Mouse (Mus musculus) limb, embryonic 14.5 days (tissue): ENCODE measurements at regions not wholly inside any gene's neighbourhood (a gene's known extent, or its start where the extent isn't known, plus 50 kb on each side); places are given as distances from the start of the nearest gene placed in this dataset.

Experiments used
- ATAC-seq: fragments of 200-750 bp; cut with Nextera tagmentation; 2 replicates; pipeline ENCODE4 v1.8.0; 2017; ENCODE audit warnings: low read depth, moderate number of reproducible peaks, moderate TSS enrichment; ENCODE audit not compliant: low FRiP score
- DNase-seq: peaks from one replicate; pipeline ENCODE4 v3.0.0-alpha.2; 2015; ENCODE audit warnings: low spot score
- H3K27ac ChIP-seq: fragments of 300-500 bp; sonication (generic); replicated peaks from 2 replicates; pipeline ENCODE4 v1.5.1; 2014; ENCODE audit warnings: low read depth, mild to moderate bottlenecking, low read length, moderate library complexity, mixed read lengths
- H3K27me3 ChIP-seq: fragments of 300-500 bp; sonication (generic); 2 replicates; pipeline ENCODE4 v1.6.1; 2014; ENCODE audit warnings: low read length, mixed read lengths; ENCODE audit not compliant: control insufficient read depth, insufficient read depth
- H3K36me3 ChIP-seq: fragments of 300-500 bp; sonication (generic); 2 replicates; pipeline ENCODE4 v1.6.1; 2014; ENCODE audit warnings: mild to moderate bottlenecking, low read length, moderate library complexity, mixed read lengths; ENCODE audit not compliant: control insufficient read depth, insufficient read depth
- H3K4me1 ChIP-seq: fragments of 300-500 bp; sonication (generic); 2 replicates; pipeline ENCODE4 v1.6.1; 2014; ENCODE audit warnings: antibody characterized with exemption, low read length, mixed read lengths; ENCODE audit not compliant: control insufficient read depth, insufficient read depth
- H3K4me2 ChIP-seq: fragments of 300-500 bp; sonication (generic); replicated peaks from 2 replicates; pipeline ENCODE4 v1.6.1; 2014; ENCODE audit warnings: low read depth, mild to moderate bottlenecking, low read length, moderate library complexity; ENCODE audit not compliant: severe bottlenecking
- H3K4me3 ChIP-seq: fragments of 300-500 bp; sonication (generic); replicated peaks from 2 replicates; pipeline ENCODE4 v1.5.1; 2014; ENCODE audit warnings: low read length
- H3K9ac ChIP-seq: fragments of 300-500 bp; sonication (generic); 2 replicates; pipeline ENCODE4 v1.6.1; 2014; ENCODE audit warnings: mild to moderate bottlenecking, low read depth, low read length, moderate library complexity; ENCODE audit not compliant: severe bottlenecking
- H3K9me3 ChIP-seq: fragments of 300-500 bp; sonication (generic); 2 replicates; pipeline ENCODE4 v1.6.1; 2016; ENCODE audit warnings: low read length; ENCODE audit not compliant: control insufficient read depth
- POLR2A ChIP-seq: fragments of 200-500 bp; IDR thresholded peaks from 2 replicates; pipeline ENCODE4 v1.8.0; 2012; ENCODE audit warnings: inconsistent platforms, mild to moderate bottlenecking, moderate library complexity, borderline replicate concordance; ENCODE audit not compliant: insufficient read depth, insufficient read length; ENCODE audit errors: extremely low read depth
- WGBS: fragments of 180-500 bp; shearing (Covaris S2); extraction: QIAGEN DNeasy Blood & Tissue Kit; methylation state at CpG from one replicate; pipeline ENCODE4 v1.1.7; 2014; 5-methylcytosine and 5-hydroxymethylcytosine counted together

- no peaks in the 10 kb centered on the region for H3K9me3 ChIP-seq
- ATAC-seq, result no peak
- peaks cover 26% of the 10 kb centered on the region for H3K4me1 ChIP-seq
- H3K4me3 ChIP-seq, result no peak overlapping the region
- no peaks in the 10 kb centered on the region for H3K36me3 ChIP-seq
- H3K4me2 ChIP-seq, result no peak overlapping the region
- no peak overlapping the region for H3K27ac ChIP-seq
- H3K9ac ChIP-seq, result no peak overlapping the region
- WGBS, result 29% methylated on average over 4 of the region's 4 CpGs
- H3K27me3 ChIP-seq, result no peaks in the 10 kb centered on the region
- TF ChIP-seq POLR2A, result no peak
- DNase-seq, result no peak
These were observed 150.7 kb downstream of the Psat1 start for GRCm38 (mm10) chr19:15796466-15796865.

GRCm38 (mm10) chr19:15791942-15792341 lies 155.2 kb downstream of the Psat1 start:
- 0 out of 2 replicates have a peak, but pooled peaks cover 4% of the 10 kb centered on the region for H3K27me3 ChIP-seq
- H3K4me2 ChIP-seq, result no peak overlapping the region; the same call in 1 of the 2 replicates
- H3K36me3 ChIP-seq, result no peaks in the 10 kb centered on the region
- peaks cover 16% of the 10 kb centered on the region for H3K4me1 ChIP-seq
- no peak for DNase-seq
- no peak overlapping the region for H3K27ac ChIP-seq
- ATAC-seq, result no peak
- H3K9me3 ChIP-seq, result no peaks in the 10 kb centered on the region
- H3K4me3 ChIP-seq, result no peak overlapping the region
- WGBS, result 23% methylated on average over 4 of the region's 4 CpGs
- no peak for TF ChIP-seq POLR2A
- H3K9ac ChIP-seq, result no peak overlapping the region

GRCm38 (mm10) chr19:15791264-15791913 lies 155.7 kb downstream of the Psat1 start:
- ATAC-seq, result no peak
- no peak for DNase-seq
- H3K36me3 ChIP-seq, result no peaks in the 10 kb centered on the region
- no peak overlapping the region for H3K9ac ChIP-seq
- 0 out of 2 replicates have a peak, but pooled peaks cover 4% of the 10 kb centered on the region for H3K27me3 ChIP-seq
- H3K4me1 ChIP-seq, result peaks cover 12% of the 10 kb centered on the region
- no peak overlapping the region for H3K27ac ChIP-seq
- 35% methylated on average over 12 of the region's 12 CpGs for WGBS
- H3K4me3 ChIP-seq, result peak overlapping the region; percentile 5; the same call in 1 of the 2 replicates
- peak overlapping the region; percentile 32 for H3K4me2 ChIP-seq
- TF ChIP-seq POLR2A, result no peak
- no peaks in the 10 kb centered on the region for H3K9me3 ChIP-seq

- DNase-seq (no peak), ATAC-seq (no peak)
- peak overlapping the region; percentile 32 for H3K4me2 ChIP-seq
- H3K4me3 ChIP-seq, result peak overlapping the region; percentile 5; the same call in 1 of the 2 replicates
- no peak overlapping the region for H3K9ac ChIP-seq
- no peaks in the 10 kb centered on the region for H3K36me3 ChIP-seq
- H3K27ac ChIP-seq, result no peak overlapping the region
- TF ChIP-seq POLR2A, result no peak
- peaks cover 9% of the 10 kb centered on the region for H3K4me1 ChIP-seq
- no peaks in the 10 kb centered on the region for H3K9me3 ChIP-seq
- H3K27me3 ChIP-seq, result 0 out of 2 replicates have a peak, but pooled peaks cover 4% of the 10 kb centered on the region
- WGBS, result 17% methylated on average over 13 of the region's 13 CpGs
These were observed 156.4 kb downstream of the Psat1 start for GRCm38 (mm10) chr19:15790620-15791263.

GRCm38 (mm10) chr19:15789741-15790140 lies 157.4 kb downstream of the Psat1 start:
- no peak overlapping the region for H3K27ac ChIP-seq
- H3K36me3 ChIP-seq, result no peaks in the 10 kb centered on the region
- no peak for DNase-seq
- no peak for TF ChIP-seq POLR2A
- H3K4me3 ChIP-seq, result no peak overlapping the region
- no peak overlapping the region for H3K4me2 ChIP-seq
- 0 out of 2 replicates have a peak, but pooled peaks cover 4% of the 10 kb centered on the region for H3K27me3 ChIP-seq
- WGBS, result 82% methylated on average over 5 of the region's 5 CpGs
- H3K4me1 ChIP-seq, result peaks cover 9% of the 10 kb centered on the region
- ATAC-seq, result no peak
- no peaks in the 10 kb centered on the region for H3K9me3 ChIP-seq
- H3K9ac ChIP-seq, result no peak overlapping the region
